Mouse (Mus musculus): ENCODE data around the gene Tspo. TPM values are rescaled to one million over a fixed set of nuclear protein-coding genes. Genes with fewer than 3 reads are reported as not detected.
A peak's percentile ranks its signal among the peaks of the same experiment; 100 is the strongest.

Tspo gene
- polyA plus RNA-seq, 1 experiment from 2014 or later = 118 TPM

DNA sequence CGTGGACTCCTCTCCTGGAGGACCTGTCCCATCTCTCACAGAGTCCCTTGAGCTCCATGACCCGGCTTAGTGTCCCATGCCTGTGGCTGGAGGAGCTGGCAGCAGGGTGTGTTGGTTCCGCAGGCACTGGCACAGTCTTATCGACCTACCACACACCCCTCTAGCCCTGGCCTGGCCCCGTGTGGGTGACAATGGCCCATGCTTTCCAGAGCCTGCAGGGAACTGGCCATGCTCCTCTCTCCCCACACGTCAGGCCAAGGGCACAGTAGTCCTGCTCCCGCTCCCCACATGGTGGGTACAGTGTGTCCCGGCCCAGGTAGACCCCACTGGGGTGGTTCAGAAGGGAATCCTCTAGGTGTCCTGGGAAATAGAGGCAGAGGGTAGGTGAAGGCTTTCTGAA, 43.3 kb downstream of the Tspo start:
- 83% methylated on average over 8 of the region's 8 CpGs for WGBS
- H3K27ac ChIP-seq = no peak overlapping the region
- no peak overlapping the region for H3K4me2 ChIP-seq
- peak; percentile 74; the same call in 1 of the 2 replicates for ATAC-seq (ENCODE audit: insufficient read depth, low FRiP score, low read depth)
- H3K9me3 ChIP-seq = no peaks in the 10 kb centered on the region
- H3K9ac ChIP-seq = no peak overlapping the region
- no peaks in the 10 kb centered on the region for H3K27me3 ChIP-seq (replicated peaks)
- peaks cover 4% of the 10 kb centered on the region; the same call in 1 of the 2 replicates for H3K4me1 ChIP-seq
- no peak overlapping the region for H3K4me3 ChIP-seq (replicated peaks)
- H3K36me3 ChIP-seq = no peaks in the 10 kb centered on the region

DNA sequence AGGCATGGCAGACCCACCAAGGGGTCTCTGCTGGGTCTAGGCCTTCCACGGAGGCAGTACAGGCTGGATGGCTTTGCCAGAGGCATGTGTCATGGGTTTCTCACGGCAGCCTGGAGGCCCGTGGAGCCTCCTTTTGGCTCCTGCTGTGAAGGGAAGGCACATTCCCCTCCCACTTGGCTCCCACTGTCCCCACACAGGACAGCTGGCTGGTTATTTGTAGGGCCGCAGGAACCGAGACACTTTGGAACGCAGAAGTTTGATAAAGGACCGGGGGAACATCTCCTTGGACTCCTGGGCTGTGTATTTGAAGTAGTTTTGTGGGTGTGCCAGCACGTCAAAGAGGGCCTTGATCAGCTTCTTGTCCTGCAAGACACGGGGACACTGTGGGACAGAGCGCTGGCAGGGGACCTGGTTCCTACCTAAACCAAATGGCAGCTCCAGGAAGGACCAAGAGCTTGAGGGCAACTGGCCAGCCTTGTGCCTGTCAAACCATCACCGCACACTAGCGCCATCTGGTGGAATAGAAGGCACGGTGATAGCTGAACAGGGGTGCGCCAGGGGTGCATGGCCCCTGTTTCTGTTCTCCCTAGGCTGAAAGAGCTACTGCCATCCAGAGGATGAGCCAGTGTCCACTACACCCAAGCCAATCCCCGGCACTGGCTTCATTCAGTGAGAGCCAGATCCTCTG, 43.9 kb downstream of the Tspo start:
- no peak overlapping the region for H3K4me2 ChIP-seq

DNA sequence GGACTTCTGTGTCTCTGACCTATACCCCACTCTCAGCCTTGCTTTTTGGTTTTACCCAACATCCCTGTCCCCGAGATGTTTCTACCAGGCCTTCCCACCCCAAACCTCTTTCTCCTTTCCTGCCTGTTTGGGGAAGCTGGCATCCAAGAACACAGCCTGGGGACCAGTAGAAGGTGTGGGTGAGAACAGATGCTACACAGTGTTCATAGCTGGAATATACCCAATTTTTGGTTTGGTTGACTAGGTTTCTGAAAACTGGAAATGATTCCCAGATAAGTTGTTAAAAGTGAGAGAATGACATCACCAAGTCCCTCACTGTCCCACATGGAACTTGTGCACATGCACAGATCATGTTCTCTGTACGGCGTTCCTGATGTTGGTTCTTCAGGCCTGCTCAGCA, 51.9 kb downstream of the Tspo start:
- 85% methylated on average over 3 of the region's 3 CpGs for WGBS
- Histone ChIP-seq H3K4me1 (no peaks in the 10 kb centered on the region), H3K27ac (no peak overlapping the region), H3K4me2 (no peak overlapping the region), H3K27me3 (replicated peaks) (no peaks in the 10 kb centered on the region), H3K9me3 (no peaks in the 10 kb centered on the region), H3K36me3 (no peaks in the 10 kb centered on the region), H3K4me3 (replicated peaks) (no peak overlapping the region), H3K9ac (no peak overlapping the region)
- no peak for ATAC-seq (ENCODE audit: insufficient read depth, low FRiP score, low read depth)

More for the DNA sequence above, 43.9 kb downstream of the Tspo start:
- Histone ChIP-seq H3K36me3 (no peaks in the 10 kb centered on the region), H3K27ac (no peak overlapping the region), H3K9me3 (no peaks in the 10 kb centered on the region), H3K4me3 (replicated peaks) (no peak overlapping the region), H3K9ac (no peak overlapping the region), H3K27me3 (replicated peaks) (no peaks in the 10 kb centered on the region), H3K4me1 (peaks cover 4% of the 10 kb centered on the region; the same call in 1 of the 2 replicates)
- ATAC-seq (ENCODE audit: insufficient read depth, low FRiP score, low read depth) = no peak
- 41% methylated on average over 15 of the region's 15 CpGs for WGBS

Small RNA genes lying within 50 kb of the gene (microRNA-seq; reads per million reads assigned to microRNA genes)
- gene Gm24575 = not detected

Other genes with a start within 250 kb of the Tspo start
- 63.0 and 72.4 TPM in 2 replicates for gene Arfgap3, start 213.3 kb upstream of the Tspo start, polyA plus RNA-seq (2015; fragmentation: Nextera tagmentation; extraction: Ambion mirVana)
- 64.0 and 69.1 TPM in 2 replicates for gene Pacsin2, start 99.0 kb upstream of the Tspo start, polyA plus RNA-seq (2015; fragmentation: Nextera tagmentation; extraction: Ambion mirVana)
- gene Ttll1, start 52.7 kb upstream of the Tspo start, polyA plus RNA-seq (2015; fragmentation: Nextera tagmentation; extraction: Ambion mirVana) = 19.8 and 20.1 TPM in 2 replicates
- gene Bik, start 36.7 kb upstream of the Tspo start, polyA plus RNA-seq (2015; fragmentation: Nextera tagmentation; extraction: Ambion mirVana) = 5.8 TPM in 2 replicates
- 33.6 and 35.4 TPM in 2 replicates for gene Mcat, start 195 bp downstream of the Tspo start, polyA plus RNA-seq (2015; fragmentation: Nextera tagmentation; extraction: Ambion mirVana)
- 30.6 and 33.6 TPM in 2 replicates for gene Ttll12, start 31.6 kb downstream of the Tspo start, polyA plus RNA-seq (2015; fragmentation: Nextera tagmentation; extraction: Ambion mirVana)
- 10.3 and 10.9 TPM in 2 replicates for gene Scube1, start 161.4 kb downstream of the Tspo start, polyA plus RNA-seq (2015; fragmentation: Nextera tagmentation; extraction: Ambion mirVana)
- gene Mpped1, start 215.9 kb downstream of the Tspo start, polyA plus RNA-seq (2015; fragmentation: Nextera tagmentation; extraction: Ambion mirVana) = 0.88 and 1.1 TPM in 2 replicates

Data from stomach, embryonic 15.5 days (tissue).